Mouse (Mus musculus) kidney, adult 2 months (tissue): ENCODE data around the gene Ccdc167. TPM values are rescaled to one million over a fixed set of nuclear protein-coding genes. Genes with fewer than 3 reads are reported as not detected.

Experiments
- DNase-seq: peaks from one replicate; pipeline ENCODE4 v3.0.0; 2021
- H3K27ac ChIP-seq: fragments of 200-500 bp; 2 replicates; pipeline ENCODE4 v1.5.1; 2012; ENCODE audit warnings: low read depth, low read length, control low read depth, inconsistent platforms; ENCODE audit not compliant: insufficient read depth
- H3K27me3 ChIP-seq: fragments of 200-500 bp; replicated peaks from 2 replicates; pipeline ENCODE4 v1.6.1; 2012; ENCODE audit warnings: mild to moderate bottlenecking, moderate library complexity, low read length, inconsistent platforms; ENCODE audit not compliant: control insufficient read depth, insufficient read depth
- H3K36me3 ChIP-seq: fragments of 200-500 bp; 2 replicates; pipeline ENCODE4 v1.6.1; 2012; ENCODE audit warnings: mild to moderate bottlenecking, moderate library complexity, low read length, inconsistent platforms; ENCODE audit not compliant: control insufficient read depth, insufficient read depth
- H3K4me1 ChIP-seq: fragments of 200-500 bp; 2 replicates; pipeline ENCODE4 v1.6.1; 2011; ENCODE audit warnings: low read length; ENCODE audit not compliant: control insufficient read depth, insufficient read depth
- H3K4me3 ChIP-seq: fragments of 200-500 bp; 2 replicates; pipeline ENCODE4 v1.5.1; 2011; ENCODE audit warnings: mild to moderate bottlenecking, low read depth, low read length, control low read depth; ENCODE audit not compliant: insufficient read depth
- CTCF ChIP-seq: fragments of 200-500 bp; conservative IDR thresholded peaks from 2 replicates; pipeline ENCODE4 v1.5.1; 2011; ENCODE audit warnings: low read depth, mild to moderate bottlenecking, control low read depth, low read length, moderate library complexity, mixed read lengths; ENCODE audit not compliant: insufficient read depth, insufficient read length
- POLR2A ChIP-seq: fragments of 200-500 bp; IDR thresholded peaks from one replicate; pipeline ENCODE4 v1.6.1; 2011; ENCODE audit warnings: low read depth, low read length, control low read depth
- WGBS: fragments of 180-500 bp; shearing (Covaris S2); methylation state at CpG from one replicate; pipeline ENCODE4 v1.1.7; 2018; 5-methylcytosine and 5-hydroxymethylcytosine counted together
- polyA plus RNA-seq: library from polyadenylated mRNA; depleted of rRNA; stranded (reverse); fragments of >200 nt; gene quantifications from 2 replicates; pipeline ENCODE4 v1.2.3, GENCODE M21; 2012

Gene Ccdc167
- polyA plus RNA-seq, 1 experiment: 5.0 TPM

DNA sequence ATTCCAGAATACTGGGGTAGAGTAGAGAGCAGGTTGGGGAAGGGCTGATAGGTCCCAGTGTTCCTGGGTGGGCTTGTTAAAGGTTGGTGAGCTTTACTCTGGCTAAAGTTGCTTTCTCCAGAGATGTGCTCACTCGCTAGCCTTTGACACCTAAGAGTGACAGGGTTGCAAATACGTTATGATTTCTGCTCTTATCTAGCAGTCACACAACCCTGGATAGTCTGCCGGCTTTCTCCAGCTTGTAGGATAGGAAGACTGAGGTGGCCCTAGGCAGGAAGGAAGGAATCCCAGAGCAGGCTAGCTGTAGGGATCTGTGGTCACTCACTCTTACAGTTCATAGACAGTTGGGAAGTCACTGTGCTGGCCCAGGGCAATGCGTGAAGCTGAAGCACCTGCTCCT is 32.6 kb downstream of the Ccdc167 start:
- WGBS: 91% methylated on average over 4 of the region's 4 CpGs
- H3K4me1 ChIP-seq: no peaks in the 10 kb centered on the region; the same call in 1 of the 2 replicates
- DNase-seq: no peak
- no peak for TF ChIP-seq POLR2A
- no peak for TF ChIP-seq CTCF
- H3K27me3 ChIP-seq: no peaks in the 10 kb centered on the region
- peaks cover 7% of the 10 kb centered on the region for H3K36me3 ChIP-seq
- H3K4me3 ChIP-seq: no peak overlapping the region
- H3K27ac ChIP-seq: no peak overlapping the region

DNA sequence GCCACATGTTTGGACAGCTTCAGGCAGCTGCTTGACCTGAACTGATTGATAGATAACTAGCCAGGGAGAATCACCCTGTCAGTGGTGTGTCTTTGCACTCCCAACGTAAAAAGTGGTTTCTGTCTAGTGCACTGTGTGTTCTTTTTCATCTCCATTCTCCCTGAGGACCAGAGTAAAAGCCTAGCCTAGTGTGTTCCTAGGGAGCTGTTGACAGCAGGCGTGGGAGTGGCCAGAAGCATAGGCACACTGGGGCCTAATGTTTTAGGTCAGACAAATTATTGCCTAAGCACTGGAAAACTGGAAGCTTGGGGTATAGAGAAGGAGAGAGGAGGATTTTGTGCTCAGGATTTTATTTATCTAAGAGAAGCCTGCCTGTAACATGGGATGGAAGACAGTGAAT is 33.7 kb downstream of the Ccdc167 start:
- peaks cover 7% of the 10 kb centered on the region for H3K36me3 ChIP-seq
- WGBS: 75% methylated on average over 2 of the region's 2 CpGs

DNA sequence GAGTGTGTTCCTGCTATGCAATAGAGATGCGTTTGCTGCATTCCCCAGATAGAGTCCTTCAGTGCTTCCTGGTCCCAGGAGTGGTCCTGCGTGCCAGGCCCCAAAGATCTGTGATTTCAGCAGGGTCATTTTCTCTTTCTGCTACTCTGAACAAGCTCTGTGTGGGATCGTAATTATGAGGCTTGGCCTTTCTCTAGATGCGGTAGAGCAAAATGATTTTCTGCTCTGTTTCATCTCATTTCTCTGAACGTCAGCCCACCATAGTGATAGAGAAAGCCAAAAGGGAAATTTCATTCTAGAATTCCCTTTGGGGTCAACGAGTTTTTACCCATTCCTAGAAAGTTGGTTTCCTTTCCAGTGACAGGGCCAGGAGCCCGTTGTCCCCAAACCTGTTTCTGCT is 34.6 kb downstream of the Ccdc167 start:
- WGBS: 84% methylated on average over 7 of the region's 7 CpGs
- no peak for DNase-seq
- no peaks in the 10 kb centered on the region for H3K27me3 ChIP-seq
- H3K36me3 ChIP-seq: peaks cover 7% of the 10 kb centered on the region
- no peak overlapping the region for H3K27ac ChIP-seq
- TF ChIP-seq POLR2A: no peak
- TF ChIP-seq CTCF: no peak
- H3K4me1 ChIP-seq: no peaks in the 10 kb centered on the region; the same call in 1 of the 2 replicates
- no peak overlapping the region for H3K4me3 ChIP-seq

More for the DNA sequence above, 33.7 kb downstream of the Ccdc167 start:
- Histone ChIP-seq H3K4me3 (no peak overlapping the region), H3K27me3 (no peaks in the 10 kb centered on the region), H3K4me1 (no peaks in the 10 kb centered on the region; the same call in 1 of the 2 replicates), H3K27ac (no peak overlapping the region)
- TF ChIP-seq POLR2A (no peak), CTCF (no peak)
- no peak for DNase-seq

DNA sequence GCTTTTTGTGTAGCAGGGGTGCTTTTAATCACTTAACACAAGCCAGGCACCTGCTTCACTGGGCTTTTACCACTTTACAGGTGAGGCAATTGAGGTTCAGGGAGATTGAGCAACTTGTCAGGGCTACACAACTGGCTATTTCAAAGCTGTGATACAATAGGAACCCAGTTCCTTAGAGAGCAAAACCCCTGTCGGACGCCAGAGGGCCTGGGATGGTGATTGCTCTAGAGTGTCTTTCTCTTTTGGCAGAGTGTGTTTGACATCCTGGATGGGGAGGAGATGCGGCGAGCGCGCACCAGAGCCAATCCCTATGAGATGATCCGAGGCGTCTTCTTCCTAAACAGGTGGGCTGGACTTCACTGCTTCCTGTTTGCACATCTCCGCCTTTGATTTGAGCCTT is 35.2 kb downstream of the Ccdc167 start:
- H3K27ac ChIP-seq: no peak overlapping the region
- no peaks in the 10 kb centered on the region for H3K27me3 ChIP-seq
- no peak overlapping the region for H3K4me3 ChIP-seq
- H3K4me1 ChIP-seq: no peaks in the 10 kb centered on the region; the same call in 1 of the 2 replicates
- WGBS: 98% methylated on average over 9 of the region's 9 CpGs
- H3K36me3 ChIP-seq: peaks cover 7% of the 10 kb centered on the region
- no peak for TF ChIP-seq POLR2A
- no peak for TF ChIP-seq CTCF
- DNase-seq: no peak

DNA sequence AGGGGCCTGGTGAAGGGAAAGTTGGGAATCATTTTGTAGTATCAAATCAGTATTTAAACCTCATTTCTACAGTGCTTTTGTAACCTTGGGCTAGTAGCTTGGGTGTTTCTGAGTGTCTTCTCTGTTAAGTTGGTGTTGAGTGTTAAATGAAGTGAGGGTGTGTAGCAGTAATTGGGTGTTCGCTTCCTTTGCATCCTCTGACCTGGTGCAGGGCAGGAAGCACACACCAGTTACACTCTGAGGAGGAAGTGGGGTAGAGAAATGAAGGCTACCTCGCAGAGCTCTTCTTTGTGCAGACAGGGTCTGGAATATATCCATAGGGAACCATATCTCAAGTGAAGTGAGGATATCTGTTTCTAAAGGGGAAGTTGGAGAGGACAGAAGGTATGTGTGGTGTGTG is 35.9 kb downstream of the Ccdc167 start:
- no peaks in the 10 kb centered on the region for H3K27me3 ChIP-seq
- no peaks in the 10 kb centered on the region for H3K4me1 ChIP-seq
- DNase-seq: no peak
- no peak overlapping the region for H3K27ac ChIP-seq
- H3K4me3 ChIP-seq: no peak overlapping the region
- WGBS: 81% methylated on average over 2 of the region's 2 CpGs
- H3K36me3 ChIP-seq: peaks cover 4% of the 10 kb centered on the region
- TF ChIP-seq CTCF (no peak), POLR2A (no peak)

DNA sequence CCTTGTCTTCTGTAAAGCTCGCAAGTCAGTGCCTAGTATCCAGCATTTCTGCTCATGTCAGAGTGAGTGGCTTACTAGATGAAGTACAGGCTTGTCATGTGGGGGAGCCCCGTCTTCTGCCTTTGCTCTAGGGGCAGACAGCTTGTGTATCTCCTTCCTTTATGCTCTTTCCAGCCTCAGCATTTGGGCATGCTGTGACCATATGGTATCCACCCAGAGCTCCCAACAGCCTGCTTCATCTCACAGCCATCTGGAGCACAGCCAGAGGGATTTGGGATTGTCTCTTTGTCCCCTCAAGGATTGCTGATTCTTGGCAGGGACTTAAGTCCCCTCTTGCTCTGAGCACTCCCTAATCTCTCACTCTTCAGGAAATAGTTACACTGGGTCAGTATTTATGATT is 36.7 kb downstream of the Ccdc167 start:
- TF ChIP-seq CTCF (no peak), POLR2A (no peak)
- Histone ChIP-seq H3K4me1 (no peaks in the 10 kb centered on the region), H3K4me3 (no peak overlapping the region), H3K27me3 (no peaks in the 10 kb centered on the region), H3K36me3 (peaks cover 4% of the 10 kb centered on the region), H3K27ac (no peak overlapping the region)
- peak; percentile 60 for DNase-seq
- WGBS: 71% methylated on average over 2 of the region's 2 CpGs

DNA sequence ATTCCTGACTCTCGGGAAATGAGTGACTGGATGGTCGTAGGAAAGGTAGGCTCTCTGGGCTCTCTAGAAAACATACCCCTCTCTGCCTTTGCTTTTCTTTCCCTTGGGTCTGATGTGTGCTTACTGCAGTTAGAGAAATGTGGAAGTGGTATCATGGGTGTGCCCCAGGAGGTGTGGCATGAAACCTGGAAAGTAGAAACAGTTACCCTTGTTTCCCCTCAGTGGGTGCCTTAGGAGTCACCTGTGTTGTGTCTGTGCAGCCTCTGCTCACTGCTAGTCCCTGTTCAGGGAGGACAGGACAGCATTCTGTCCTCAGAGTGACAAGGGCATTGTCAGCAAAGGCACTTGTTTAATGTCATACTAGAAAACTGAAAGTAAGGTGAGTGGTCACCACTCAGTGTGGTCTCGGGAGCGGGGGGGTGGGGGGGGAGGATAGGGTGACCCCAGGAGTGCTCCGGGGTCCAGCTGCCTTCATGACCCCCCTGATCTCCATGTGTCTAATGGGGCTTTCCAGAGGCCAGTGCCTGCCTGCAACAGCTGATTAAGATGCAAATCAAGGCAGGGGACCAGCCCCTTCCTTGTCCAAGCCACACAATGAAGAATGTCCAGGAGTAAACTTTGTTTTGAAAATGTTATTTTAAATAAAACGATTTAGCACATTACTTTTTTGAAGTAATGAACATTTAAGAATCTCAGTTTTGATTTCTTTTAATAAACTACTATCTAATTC is 37.6 kb downstream of the Ccdc167 start:
- Histone ChIP-seq H3K27me3 (no peaks in the 10 kb centered on the region), H3K4me1 (no peaks in the 10 kb centered on the region), H3K4me3 (no peak overlapping the region), H3K36me3 (peaks cover 4% of the 10 kb centered on the region), H3K27ac (no peak overlapping the region)
- DNase-seq: no peak
- 86% methylated on average over 6 of the region's 6 CpGs for WGBS
- TF ChIP-seq CTCF (no peak), POLR2A (no peak)
